In the genomic region with DNA sequence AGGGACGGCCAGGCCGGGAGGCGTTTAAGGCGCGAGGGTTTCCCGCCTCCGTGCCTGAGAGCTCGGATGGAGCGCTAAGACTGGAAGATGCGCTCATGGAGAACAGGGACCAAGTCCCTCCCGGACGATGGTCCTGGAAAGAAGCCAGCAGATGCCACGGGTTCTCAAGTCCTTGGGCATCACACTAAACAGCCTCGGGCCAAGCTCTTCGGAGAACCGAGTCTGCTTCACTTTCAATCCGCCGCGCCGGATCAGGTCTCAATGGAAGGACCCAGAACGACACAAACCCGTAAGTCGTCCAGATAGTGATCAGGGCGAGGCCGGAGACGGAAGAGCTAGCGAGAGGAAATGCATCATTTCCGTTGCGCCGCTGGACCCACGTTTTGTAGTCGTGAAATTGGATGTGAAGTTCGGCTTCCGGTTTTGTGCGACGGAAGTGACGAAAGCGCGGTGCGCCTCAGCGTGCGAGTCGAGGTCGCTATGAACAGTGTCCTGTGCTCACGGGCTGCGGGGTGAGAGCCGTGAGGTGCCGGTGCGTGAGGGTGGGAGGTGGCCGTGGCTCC, we compare ENCODE assay signal across 8 mouse cellular contexts. TPM values are rescaled to one million over a fixed set of nuclear protein-coding genes. Genes with fewer than 3 reads are reported as not detected.
DNase-seq lines count a peak whose midpoint lies in the region; ATAC-seq and TF ChIP-seq lines count a peak whose summit lies in the region.

Gene BC003965 (plus strand): TSS at position 426 of the 563 bp plus-strand sequence.

- peaks cover 6% of the 10 kb centered on the region for H3K27me3 ChIP-seq in Patski
- H3K27me3 ChIP-seq in hindbrain, embryonic 13.5 days: peaks cover 22% of the 10 kb centered on the region

- H3K4me3 ChIP-seq in hindbrain, embryonic 13.5 days: peak within 1 kb of the TSS; percentile 92

- peak; percentile 91 for DNase-seq in Patski (ENCODE audit: low read depth, low spot score)
- peak; percentile 98 to 99 for DNase-seq in cerebellum, postnatal 14 days
- DNase-seq in frontal cortex, postnatal 14 days (ENCODE audit: low spot score in 2 of 2): peak; percentile 96 to 99
- peak; percentile 98 to 100 for DNase-seq in layer of hippocampus, postnatal 25 days (ENCODE audit: extremely low spot score in 1 of 2, low spot score in 1 of 2)
- DNase-seq in lung, postnatal 25 days (ENCODE audit: low spot score): peak; percentile 98
- DNase-seq in retina, embryonic 14.5 days (ENCODE audit: low spot score): peak; percentile 99
- DNase-seq in thymus, postnatal 4 days: peak; percentile 98

- WGBS in hindbrain, embryonic 13.5 days: under 1% methylated on average over 50 of the region's 50 CpGs

- H3K4me2 ChIP-seq in hindbrain, embryonic 13.5 days: peak within 1 kb of the TSS; percentile 100

- peaks cover 31% of the 10 kb centered on the region for H3K4me1 ChIP-seq in hindbrain, embryonic 13.5 days (replicated peaks)

- no peaks in the 10 kb centered on the region for H3K36me3 ChIP-seq in hindbrain, embryonic 13.5 days

- CTCF ChIA-PET in Patski (lab: Charles Lee): interaction anchor here (0.7 to 1.1 kb wide), 2 partner anchors 21 to 90 kb away, joined by 3 read pairs; partner anchors contain the start of genes Ccdc154 and Ube2i

- POLR2A ChIA-PET in Patski (lab: Charles Lee): interaction anchor here (0.6 to 1.6 kb wide), 5 partner anchors 12 to 89 kb away, joined by 3 to 4 read pairs (median 4); no protein-coding TSS in a partner anchor

- H3K27ac ChIP-seq in hindbrain, embryonic 13.5 days: peak within 1 kb of the TSS; percentile 96

- H3K9me3 ChIP-seq in hindbrain, embryonic 13.5 days: no peaks in the 10 kb centered on the region

- ATAC-seq in Patski: peak; percentile 53
- ATAC-seq in hindbrain, embryonic 13.5 days (ENCODE audit: low FRiP score): peak; percentile 87

- H3K9ac ChIP-seq in hindbrain, embryonic 13.5 days: peak within 1 kb of the TSS; percentile 93

- in situ Hi-C loops in Patski (cut with MboI; ENCODE audit: low pct_unique_long_range_greater_than_20kb): no loop called here

- TF ChIP-seq CTCF in Patski (IDR thresholded peaks at IDR 0.05): no peak

RNA-seq across cellular contexts. Expression of gene BC003965, which starts in this region (rescaled TPM):
- 14.8 TPM for polyA plus RNA-seq in Patski (2021)
- polyA plus RNA-seq in hindbrain, embryonic 13.5 days (2015; fragmentation: Nextera tagmentation; extraction: Ambion mirVana): 33.1 and 35.0 TPM in 2 replicates
- 10 to 100 TPM; 20.7 to 21.5 TPM for total RNA-seq in layer of hippocampus, postnatal 25 days (2021)

Comparison
In these comparisons a context has a peak if more than half of its experiments do, and no peak if none do; other contexts are left out.
1. Peak in every context shown above with its lines: DNase-seq, ATAC-seq, H3K4me3 ChIP-seq and H3K27ac ChIP-seq.